Mouse (Mus musculus) kidney, postnatal 10 days (tissue): ENCODE measurements around the gene Kng2.
A peak's percentile ranks its signal among the peaks of the same experiment; 100 is the strongest.
"Not testable (repeated sequence)": the region's sequence is repeated elsewhere in the genome, so short reads cannot be mapped to it uniquely, and the experiment has no call there.

Source experiments
- DNase-seq: peaks from one replicate; pipeline ENCODE4 v3.0.0; 2021; ENCODE audit warnings: mixed read lengths

Kng2 gene

DNA sequence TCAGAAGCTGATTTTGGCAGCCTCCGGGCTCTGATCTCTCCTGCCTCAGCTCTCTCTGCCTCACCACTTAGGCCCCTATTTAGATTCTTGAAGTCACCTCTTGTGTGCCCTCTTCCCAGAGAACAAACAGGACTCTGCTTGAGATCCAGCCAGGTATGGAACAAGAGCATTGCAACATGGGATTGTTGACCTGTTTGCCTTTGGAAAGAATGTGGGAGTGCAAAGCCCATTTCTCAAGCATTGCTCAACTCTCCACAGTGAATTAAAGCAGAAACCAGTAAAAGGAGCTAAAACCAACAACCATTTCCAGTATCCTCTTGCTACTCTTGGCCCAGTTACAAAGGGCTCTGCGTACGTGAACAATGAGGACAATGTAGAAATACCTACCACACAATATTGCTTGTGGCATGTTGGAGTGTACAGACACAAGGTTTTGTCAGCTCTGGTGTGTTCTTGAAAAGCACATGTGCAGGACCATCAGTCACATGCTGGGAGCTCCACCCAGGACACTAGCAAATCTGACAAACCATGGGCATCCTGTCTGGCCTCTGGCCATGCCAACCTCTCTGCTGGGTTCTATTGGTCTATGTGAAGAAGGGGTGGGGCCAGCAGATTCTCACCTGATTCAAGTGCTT, at the start of gene Kng2:
TSS of gene Kng2 (minus strand) at position 517 of the 635 bp plus-strand sequence.
- DNase-seq = not testable (repeated sequence)

DNA sequence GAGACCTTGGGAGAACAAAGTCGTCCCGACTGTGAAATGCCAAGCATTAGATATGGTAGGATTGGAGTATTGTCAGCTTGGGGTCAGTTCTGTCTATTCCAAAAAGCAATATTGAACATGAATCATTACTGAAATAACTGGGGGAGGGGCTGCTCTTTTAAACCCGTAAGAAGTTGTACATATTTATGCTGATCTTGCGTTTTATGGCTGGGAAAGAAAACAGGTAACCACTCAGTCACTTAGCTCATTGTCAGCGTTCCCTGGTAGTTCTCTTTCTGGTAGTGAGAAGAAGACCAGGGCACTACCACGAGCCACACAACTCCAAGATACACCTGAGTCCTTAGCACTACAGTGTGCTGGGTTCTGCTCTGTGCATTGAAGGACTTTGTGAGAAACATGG, 48.2 kb upstream of the Kng2 start:
- not testable (repeated sequence) for DNase-seq

DNA sequence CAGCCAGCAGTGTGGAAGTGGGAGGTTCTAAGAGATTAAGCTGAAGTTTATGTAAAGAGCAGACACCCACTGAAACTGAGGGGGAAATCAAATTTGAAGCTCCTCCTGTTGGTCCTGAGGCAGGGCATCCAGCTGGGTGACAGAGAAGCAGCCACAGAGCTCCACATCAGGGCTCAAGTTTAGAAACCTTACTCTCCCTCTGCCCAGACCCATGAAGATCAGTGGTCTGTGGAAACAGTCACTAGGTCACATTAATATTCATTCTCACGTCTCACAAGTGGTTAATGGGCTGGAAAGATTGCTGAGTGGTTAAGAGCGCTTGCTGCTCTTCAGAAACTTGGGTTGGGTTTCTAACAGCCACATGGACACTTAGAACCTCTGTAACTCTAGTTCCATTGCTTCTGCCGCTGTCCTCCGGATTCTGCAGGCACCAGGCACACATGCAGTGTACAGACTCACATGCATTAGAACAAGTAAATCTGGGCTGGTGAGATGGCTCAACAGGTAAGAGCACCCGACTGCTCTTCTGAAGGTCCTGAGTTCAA, 31.6 kb upstream of the Kng2 start:
- not testable (repeated sequence) for DNase-seq

GRCm38 (mm10) chr16:23059630-23060029, 30.3 kb upstream of the Kng2 start:
- not testable (repeated sequence) for DNase-seq

GRCm38 (mm10) chr16:23057668-23058447, 28.6 kb upstream of the Kng2 start, which contains the start of gene Kng1:
Gene Kng1 (plus strand): TSS chr16:23057865.
- DNase-seq = not testable (repeated sequence)

- DNase-seq = peak; percentile 49
Observed at GRCm38 (mm10) chr16:23046319-23046718, 17.0 kb upstream of the Kng2 start.

GRCm38 (mm10) chr16:23040876-23041275, 11.6 kb upstream of the Kng2 start:
- peak; percentile 38 for DNase-seq

GRCm38 (mm10) chr16:23039281-23039680, 10.0 kb upstream of the Kng2 start:
- DNase-seq = no peak

- DNase-seq = no peak
Observed at GRCm38 (mm10) chr16:23037744-23038143, 8.5 kb upstream of the Kng2 start.

DNA sequence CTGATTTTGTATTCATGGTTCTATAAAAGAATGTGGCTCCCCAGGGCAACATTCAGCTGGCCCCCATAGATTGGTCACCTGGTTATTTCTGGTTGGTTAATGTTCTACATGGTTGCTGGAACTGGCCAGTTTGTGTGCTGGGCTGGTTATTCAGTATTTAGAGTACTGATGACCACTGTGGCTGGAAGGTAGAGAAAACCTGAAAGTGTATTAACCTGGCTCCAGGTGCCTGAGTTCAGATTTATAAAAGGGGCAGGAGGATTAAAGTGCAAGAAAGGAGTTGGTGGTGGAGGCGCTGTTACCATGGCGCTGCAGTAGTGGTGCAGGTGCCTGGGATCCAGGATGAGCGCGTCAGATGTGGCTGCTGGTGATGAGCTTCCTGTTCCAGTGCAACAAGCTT, 4.4 kb upstream of the Kng2 start:
- DNase-seq = peak; percentile 48

DNA sequence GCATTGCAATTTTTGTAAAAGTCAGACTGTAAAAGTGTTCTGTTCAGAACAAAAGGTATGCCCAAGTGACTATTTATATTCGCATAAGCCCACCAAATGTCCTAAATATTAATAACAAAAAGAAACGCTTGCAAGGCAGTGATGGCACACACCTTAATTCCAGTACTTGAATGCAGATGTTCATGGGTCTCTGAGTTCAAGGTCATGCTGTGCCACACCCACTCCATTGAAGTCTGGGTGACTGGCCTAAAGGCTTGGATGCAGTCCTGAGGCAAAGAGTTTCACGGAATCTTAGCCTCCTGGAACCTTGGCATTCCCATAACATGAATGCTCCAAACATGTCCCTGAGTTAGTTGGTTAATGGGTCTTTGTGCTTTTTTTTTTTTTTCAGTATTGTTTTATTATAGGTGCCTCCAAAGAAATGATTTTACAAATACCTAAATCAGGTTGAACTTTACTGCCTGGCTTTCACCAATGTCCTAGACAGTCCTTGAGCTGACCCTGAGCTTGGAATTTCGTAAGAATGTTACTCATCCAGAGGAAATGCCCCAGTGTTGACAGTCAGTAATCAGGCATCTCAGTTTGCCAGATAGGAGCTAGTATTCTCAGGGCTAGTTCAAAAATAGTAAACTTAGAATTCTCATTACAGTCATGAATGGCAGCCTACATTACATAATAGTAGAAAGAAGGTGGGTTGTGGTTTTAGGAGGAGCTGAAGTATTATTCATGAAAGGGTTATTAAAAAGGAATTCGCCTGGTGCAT, 1.6 kb upstream of the Kng2 start:
- no peak for DNase-seq

- peak; percentile 56 for DNase-seq
Observed at GRCm38 (mm10) chr16:23027341-23027740, 1.9 kb downstream of the Kng2 start.

DNA sequence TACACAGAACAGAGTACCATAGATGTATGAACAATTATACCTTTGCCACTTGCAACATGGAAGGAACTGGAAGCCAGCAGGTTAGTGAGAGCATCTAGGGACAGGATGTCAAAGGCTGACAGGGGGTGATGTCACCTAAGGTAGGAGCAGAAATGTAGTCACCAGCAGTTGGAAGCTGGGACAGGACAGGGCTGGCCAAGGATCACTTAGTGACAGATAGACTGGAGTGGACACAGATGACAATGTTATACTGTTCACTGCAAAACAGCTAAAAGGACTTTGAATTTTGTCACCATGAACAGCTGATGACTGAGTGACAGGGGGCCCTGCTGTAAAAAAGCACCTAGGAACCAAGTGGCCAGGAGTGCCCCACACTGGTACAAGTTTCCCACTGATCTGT, 2.7 kb downstream of the Kng2 start:
- no peak for DNase-seq

DNA sequence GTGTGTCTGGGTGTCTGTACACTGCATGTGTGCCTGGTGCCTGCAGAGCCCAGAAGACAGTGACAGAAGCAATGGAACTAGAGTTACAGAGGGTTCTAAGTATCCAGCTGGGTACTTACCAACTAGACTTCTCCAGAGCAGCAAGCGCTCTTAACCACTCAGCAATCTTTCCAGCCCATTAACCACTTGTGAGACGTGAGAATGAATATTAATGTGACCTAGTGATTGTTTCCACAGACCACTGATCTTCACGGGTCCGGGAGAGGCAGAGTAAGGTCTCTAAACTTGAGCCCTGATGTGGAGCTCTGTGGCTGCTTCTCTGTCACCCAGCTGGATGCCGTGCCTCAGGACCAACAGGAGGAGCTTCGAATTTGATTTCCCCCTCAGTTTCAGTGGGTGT, 4.2 kb downstream of the Kng2 start:
- DNase-seq = peak; percentile 33

- DNase-seq = not testable (repeated sequence)
Observed at GRCm38 (mm10) chr16:23020571-23020970, 8.7 kb downstream of the Kng2 start.

GRCm38 (mm10) chr16:23014645-23015044, 14.6 kb downstream of the Kng2 start:
- not testable (repeated sequence) for DNase-seq

DNA sequence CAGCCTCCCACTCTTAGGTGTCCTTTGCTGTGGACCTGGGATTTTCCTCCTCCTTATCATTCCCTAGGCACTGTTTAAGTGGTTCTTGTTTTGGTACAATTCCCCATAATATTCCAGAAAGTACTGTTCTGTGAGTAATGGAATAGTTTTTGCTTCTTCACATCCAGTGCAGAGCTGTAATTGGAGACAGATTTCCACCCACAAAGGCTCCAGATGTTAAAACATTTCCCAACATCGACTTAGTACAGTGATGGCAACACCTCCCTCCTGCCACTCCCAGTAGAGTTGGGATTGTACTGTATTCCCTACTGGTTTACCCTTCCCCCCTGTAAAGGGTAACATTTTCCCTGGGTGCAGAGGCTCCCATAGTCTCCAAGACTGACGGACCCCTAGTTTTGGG, 15.5 kb downstream of the Kng2 start:
- not testable (repeated sequence) for DNase-seq

DNA sequence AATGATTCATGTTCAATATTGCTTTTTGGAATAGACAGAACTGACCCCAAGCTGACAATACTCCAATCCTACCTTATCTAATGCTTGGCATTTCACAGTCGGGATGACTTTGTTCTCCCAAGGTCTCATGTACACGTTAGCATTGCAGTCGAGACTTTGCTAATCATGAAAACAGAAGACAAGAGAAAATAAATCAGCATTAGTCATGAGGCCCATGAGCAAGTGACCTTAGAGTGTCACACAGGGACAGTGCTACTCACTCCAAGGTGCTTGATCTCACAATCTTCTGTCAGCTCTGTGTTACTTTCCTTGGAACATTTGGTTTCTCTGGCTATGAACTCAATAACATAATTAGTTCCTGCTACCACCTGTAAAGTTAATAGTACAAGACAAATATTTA, 32.3 kb downstream of the Kng2 start:
- DNase-seq = not testable (repeated sequence)

DNA sequence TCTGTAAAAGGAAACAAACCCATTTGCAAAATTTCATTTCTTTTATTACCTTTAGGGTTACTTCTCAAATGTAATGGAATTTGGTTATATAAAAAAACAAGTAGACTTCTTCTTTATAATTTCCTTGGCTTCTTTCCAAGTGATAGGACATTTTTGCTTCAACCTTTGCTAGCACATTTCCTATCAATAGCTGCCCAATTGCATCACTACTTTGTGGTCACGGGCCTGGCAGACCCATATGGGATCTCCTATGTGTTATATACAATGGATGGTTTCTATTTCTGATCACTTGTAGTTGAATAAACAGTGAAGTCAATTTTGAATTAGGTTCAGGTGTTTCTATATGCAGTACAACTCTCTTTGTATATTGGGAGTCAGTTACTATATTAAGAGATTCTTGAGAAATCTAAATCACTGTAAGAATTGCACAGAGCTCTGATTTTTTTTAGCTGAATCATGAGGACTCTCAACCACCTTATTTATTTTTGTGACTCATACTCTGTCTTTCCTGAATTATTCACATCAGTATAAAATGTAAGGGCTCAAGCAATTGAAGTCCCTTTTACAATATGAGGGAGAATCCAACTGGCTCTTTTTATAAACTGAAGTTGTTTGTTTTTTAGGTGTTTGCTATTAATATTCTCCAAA, 61.8 kb downstream of the Kng2 start:
- no peak for DNase-seq

DNA sequence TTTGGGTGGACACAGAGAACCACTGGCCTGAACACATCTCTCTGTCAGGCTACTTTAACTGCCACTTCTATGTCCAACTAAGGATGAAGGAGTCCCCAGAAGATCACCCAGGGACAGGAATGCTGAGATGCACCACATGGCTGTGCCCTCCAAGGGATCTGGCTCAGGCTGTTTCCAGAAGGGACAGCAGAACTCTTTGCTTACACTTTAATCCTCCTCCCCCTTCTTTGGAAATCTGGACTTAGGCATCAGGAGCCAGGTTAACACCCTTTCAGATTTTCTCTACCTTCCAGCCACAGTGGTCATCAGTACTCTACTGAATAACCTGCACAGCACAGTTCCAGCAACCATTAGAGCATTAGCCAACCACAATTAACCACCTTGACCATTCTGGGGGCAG, 66.0 kb downstream of the Kng2 start:
- DNase-seq = no peak

DNA sequence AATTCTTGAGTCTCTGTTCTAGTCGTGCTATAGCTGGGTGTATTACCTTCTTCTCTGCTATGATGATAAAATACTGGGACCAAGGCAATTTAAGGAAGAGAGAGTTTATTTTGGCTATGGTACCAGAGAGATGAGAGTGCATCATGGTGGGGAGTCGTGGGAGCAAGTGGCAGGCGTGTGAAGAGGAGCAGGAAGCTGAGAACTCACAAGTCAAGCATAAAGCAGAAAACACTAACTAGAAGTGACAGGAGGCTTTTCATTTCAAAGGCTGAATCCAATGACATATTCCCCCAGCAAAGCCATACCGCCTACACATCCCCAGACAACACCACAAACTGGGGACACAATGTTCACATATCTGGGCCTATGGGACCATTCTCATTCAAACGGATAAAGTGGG, 67.0 kb downstream of the Kng2 start:
- DNase-seq = no peak

GRCm38 (mm10) chr16:22961073-22961472, 68.2 kb downstream of the Kng2 start:
- no peak for DNase-seq

DNA sequence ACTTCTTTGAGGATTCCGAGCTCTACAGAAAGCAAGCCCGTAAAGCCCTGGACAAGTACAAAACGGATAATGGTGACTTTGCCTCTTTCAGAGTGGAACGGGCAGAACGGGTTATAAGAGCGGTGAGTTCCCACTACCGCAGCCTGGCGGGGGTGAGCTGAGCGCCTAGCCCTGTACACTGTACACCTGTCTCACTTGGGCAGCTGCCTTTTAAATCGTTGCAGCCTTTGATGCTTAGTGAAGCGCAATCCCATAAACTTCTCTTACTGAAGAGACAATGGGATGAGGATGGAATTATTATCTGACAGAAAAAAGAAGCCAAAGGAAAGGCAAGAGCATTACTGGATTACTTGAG, 73.2 kb downstream of the Kng2 start:
- DNase-seq = no peak
